Mouse (Mus musculus) hindbrain, embryonic 16.5 days (tissue): Measurements from ENCODE around the gene Fhl3. TPM values are rescaled to one million over a fixed set of nuclear protein-coding genes. Genes with fewer than 3 reads are reported as not detected.
A peak's percentile ranks its signal among the peaks of the same experiment; 100 is the strongest.

Source experiments
- ATAC-seq: fragments of 200-750 bp; cut with Nextera tagmentation; 2 replicates; pipeline ENCODE4 v1.8.0; 2017; ENCODE audit warnings: moderate TSS enrichment, moderate library complexity
- H3K27ac ChIP-seq: fragments of 300-500 bp; sonication (generic); 2 replicates; pipeline ENCODE4 v1.5.1; 2014; ENCODE audit warnings: low read depth, mild to moderate bottlenecking, control low read depth, low read length, moderate library complexity
- H3K27me3 ChIP-seq: fragments of 300-500 bp; sonication (generic); replicated peaks from 2 replicates; pipeline ENCODE4 v1.6.1; 2014; ENCODE audit warnings: low read length; ENCODE audit not compliant: control insufficient read depth, insufficient read depth
- H3K36me3 ChIP-seq: fragments of 300-500 bp; sonication (generic); 2 replicates; pipeline ENCODE4 v1.6.1; 2014; ENCODE audit warnings: mild to moderate bottlenecking, low read length, moderate library complexity, mixed read lengths; ENCODE audit not compliant: control insufficient read depth, insufficient read depth
- H3K4me1 ChIP-seq: fragments of 300-500 bp; sonication (generic); 2 replicates; pipeline ENCODE4 v1.6.1; 2014; ENCODE audit warnings: low read depth, low read length; ENCODE audit not compliant: control insufficient read depth, insufficient read depth
- H3K4me2 ChIP-seq: fragments of 300-500 bp; sonication (generic); 2 replicates; pipeline ENCODE4 v1.6.1; 2014; ENCODE audit warnings: mild to moderate bottlenecking, low read length, control low read depth, moderate library complexity
- H3K4me3 ChIP-seq: fragments of 300-500 bp; sonication (generic); 2 replicates; pipeline ENCODE4 v1.5.1; 2014; ENCODE audit warnings: mild to moderate bottlenecking, low read length, control low read depth, moderate library complexity
- H3K9ac ChIP-seq: fragments of 300-500 bp; sonication (generic); 2 replicates; pipeline ENCODE4 v1.6.1; 2014; ENCODE audit warnings: low read depth, mild to moderate bottlenecking, control low read depth, low read length, moderate library complexity
- H3K9me3 ChIP-seq: fragments of 300-500 bp; sonication (generic); 2 replicates; pipeline ENCODE4 v1.6.1; 2014; ENCODE audit warnings: mild to moderate bottlenecking, low read length, moderate library complexity; ENCODE audit not compliant: control insufficient read depth
- WGBS: fragments of 180-500 bp; shearing (Covaris S2); extraction: QIAGEN DNeasy Blood & Tissue Kit; methylation state at CpG from one replicate; pipeline ENCODE4 v1.1.7; 2014; 5-methylcytosine and 5-hydroxymethylcytosine counted together
- polyA plus RNA-seq: library from polyadenylated mRNA; unstranded; fragments of >200 nt; fragmentation: Nextera tagmentation; extraction: Ambion mirVana; gene quantifications from 2 replicates; pipeline ENCODE4 v1.2.1, GENCODE M21; 2015

The Fhl3 gene
- polyA plus RNA-seq, 1 experiment from 2014 or later = 1.5 TPM

GRCm38 (mm10) chr4:124663034-124663433, 37.5 kb upstream of the Fhl3 start:
- H3K4me3 ChIP-seq = no peak overlapping the region
- no peak overlapping the region for H3K4me2 ChIP-seq
- WGBS = 66% methylated on average over 3 of the region's 3 CpGs
- no peak overlapping the region for H3K27ac ChIP-seq
- peaks cover 21% of the 10 kb centered on the region for H3K4me1 ChIP-seq
- H3K9ac ChIP-seq = no peak overlapping the region
- H3K36me3 ChIP-seq = no peaks in the 10 kb centered on the region
- ATAC-seq = no peak
- H3K27me3 ChIP-seq = peaks cover 54% of the 10 kb centered on the region
- no peaks in the 10 kb centered on the region for H3K9me3 ChIP-seq

DNA sequence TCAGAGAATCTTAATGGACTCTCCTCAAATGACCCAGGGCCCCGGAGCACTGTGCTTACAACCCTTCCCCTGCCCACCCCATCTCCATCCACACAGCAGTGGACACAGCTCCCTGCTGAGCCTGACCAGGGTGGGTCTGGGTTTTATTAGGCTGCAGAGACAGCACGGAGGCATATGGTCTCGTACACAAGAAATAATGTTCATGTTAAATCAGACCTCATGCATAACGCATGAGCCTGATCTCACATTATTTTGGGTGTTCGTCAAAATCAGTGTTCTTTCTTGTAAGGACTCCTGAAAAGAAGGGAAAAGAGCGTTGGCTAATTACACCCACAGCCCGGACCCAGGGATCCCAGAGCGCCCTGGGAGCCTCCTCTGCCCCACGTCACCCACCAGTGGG, 36.3 kb upstream of the Fhl3 start:
- no peak overlapping the region for H3K9ac ChIP-seq
- peaks cover 17% of the 10 kb centered on the region for H3K4me1 ChIP-seq
- H3K4me2 ChIP-seq = no peak overlapping the region
- 46% methylated on average over 9 of the region's 9 CpGs for WGBS
- H3K4me3 ChIP-seq = no peak overlapping the region
- H3K9me3 ChIP-seq = no peaks in the 10 kb centered on the region
- no peak for ATAC-seq
- no peak overlapping the region for H3K27ac ChIP-seq
- H3K36me3 ChIP-seq = no peaks in the 10 kb centered on the region
- H3K27me3 ChIP-seq = peaks cover 47% of the 10 kb centered on the region

DNA sequence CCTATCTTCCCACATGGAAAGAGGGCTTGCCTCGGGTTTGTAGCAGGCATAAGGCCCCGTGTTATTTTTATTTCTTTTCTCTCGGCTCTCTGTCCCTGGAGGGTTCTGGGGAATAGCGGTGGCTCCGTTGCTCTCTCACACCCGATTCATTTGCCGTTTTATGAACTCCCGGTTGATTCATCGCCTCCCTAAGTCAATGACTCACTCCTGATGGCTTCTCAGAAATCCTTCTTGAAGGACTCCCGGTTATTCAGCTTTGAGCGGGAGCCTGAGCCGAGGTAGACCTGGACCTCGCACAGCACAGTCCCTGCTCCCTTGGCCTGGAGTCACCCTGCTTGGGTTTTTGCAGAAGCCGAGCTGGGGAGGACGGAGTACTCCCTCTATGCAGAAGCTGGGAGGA, 35.9 kb upstream of the Fhl3 start:
- no peak overlapping the region for H3K4me2 ChIP-seq
- no peaks in the 10 kb centered on the region for H3K9me3 ChIP-seq
- ATAC-seq = no peak
- peaks cover 12% of the 10 kb centered on the region for H3K4me1 ChIP-seq
- H3K4me3 ChIP-seq = no peak overlapping the region
- no peaks in the 10 kb centered on the region for H3K36me3 ChIP-seq
- WGBS = 54% methylated on average over 15 of the region's 15 CpGs
- no peak overlapping the region for H3K9ac ChIP-seq
- H3K27ac ChIP-seq = no peak overlapping the region
- peaks cover 47% of the 10 kb centered on the region for H3K27me3 ChIP-seq

DNA sequence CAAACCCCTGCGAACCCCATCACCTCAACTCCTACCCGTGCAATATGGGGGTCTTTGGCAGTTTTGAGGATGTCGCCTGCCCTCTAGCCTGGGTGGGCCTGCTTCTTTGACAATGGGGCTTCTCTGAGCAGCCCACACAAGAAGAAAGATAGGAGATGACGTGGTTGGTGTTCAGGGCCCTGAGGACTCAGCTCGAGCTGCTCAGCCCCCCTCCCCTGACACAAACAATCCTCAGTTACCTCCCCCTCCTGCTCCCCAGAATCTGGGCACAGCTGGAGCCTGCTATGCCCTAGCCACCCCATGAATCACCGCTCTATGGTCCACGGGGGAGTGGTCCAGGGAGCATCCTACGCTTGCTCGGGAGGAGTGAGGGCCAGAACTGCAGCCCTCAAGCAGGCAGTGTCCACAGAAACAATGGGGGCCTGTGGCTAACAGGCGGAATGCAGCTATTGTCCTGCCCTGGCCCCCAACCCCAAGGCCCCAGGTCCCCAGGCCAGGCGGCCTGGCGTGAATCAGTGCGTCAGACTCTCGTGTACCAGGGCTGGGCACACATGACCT, 32.9 kb upstream of the Fhl3 start:
- WGBS = 26% methylated on average over 14 of the region's 14 CpGs
- no peak overlapping the region for H3K4me2 ChIP-seq
- no peaks in the 10 kb centered on the region for H3K9me3 ChIP-seq
- H3K4me3 ChIP-seq = no peak overlapping the region
- no peak overlapping the region; the same call in 1 of the 2 replicates for H3K9ac ChIP-seq
- no peak for ATAC-seq
- no peak overlapping the region for H3K27ac ChIP-seq
- H3K4me1 ChIP-seq = peaks cover 19% of the 10 kb centered on the region
- no peaks in the 10 kb centered on the region for H3K36me3 ChIP-seq
- peaks cover 35% of the 10 kb centered on the region for H3K27me3 ChIP-seq

DNA sequence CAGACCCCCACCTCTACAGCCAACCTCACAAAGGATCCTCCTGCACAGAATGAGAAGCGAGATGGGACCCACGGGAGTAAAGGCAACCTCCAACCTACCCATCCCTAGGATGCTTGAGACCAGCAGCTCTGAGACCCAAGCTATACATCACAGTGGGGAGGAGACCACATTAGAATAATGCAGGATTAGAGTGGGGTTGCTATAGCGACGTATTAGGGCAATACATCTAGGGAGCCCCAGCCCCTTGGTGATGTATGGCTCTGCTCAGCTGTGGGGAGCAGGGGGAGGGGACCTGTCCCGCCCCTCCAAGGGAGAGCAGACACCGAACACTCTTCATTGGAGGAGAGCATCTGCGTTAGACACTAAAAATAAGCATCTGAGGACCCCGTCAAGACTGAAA, 32.4 kb upstream of the Fhl3 start:
- no peaks in the 10 kb centered on the region for H3K36me3 ChIP-seq
- no peak overlapping the region for H3K4me3 ChIP-seq
- peaks cover 25% of the 10 kb centered on the region for H3K4me1 ChIP-seq
- 15% methylated on average over 7 of the region's 8 CpGs for WGBS
- H3K27me3 ChIP-seq = peaks cover 29% of the 10 kb centered on the region
- ATAC-seq = 0 out of 2 replicates have a peak, but pooled peaks have one; percentile 22
- no peak overlapping the region for H3K4me2 ChIP-seq
- no peak overlapping the region for H3K9ac ChIP-seq
- H3K9me3 ChIP-seq = no peaks in the 10 kb centered on the region
- no peak overlapping the region for H3K27ac ChIP-seq

DNA sequence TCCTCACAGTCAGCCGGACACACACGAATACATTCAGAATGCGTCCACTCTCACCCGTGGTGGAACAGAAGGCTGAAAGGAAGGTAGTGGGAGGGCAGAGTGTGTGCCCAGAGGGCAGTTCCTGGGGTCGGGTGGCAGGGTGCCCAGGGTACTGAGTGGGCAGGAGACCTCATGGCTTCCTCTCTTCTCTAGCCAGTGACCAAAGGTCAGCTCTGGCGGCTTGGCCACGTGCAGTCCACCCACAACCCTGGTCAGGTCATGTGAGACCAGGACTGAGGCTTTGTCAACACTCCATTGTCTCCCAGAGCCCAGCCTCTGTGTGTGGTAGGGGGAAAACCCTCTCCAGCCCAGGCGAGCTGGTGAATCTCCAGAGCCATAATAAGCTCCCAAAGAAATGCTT, 30.3 kb upstream of the Fhl3 start:
- Histone ChIP-seq H3K4me3 (no peak overlapping the region), H3K4me1 (peaks cover 33% of the 10 kb centered on the region)

DNA sequence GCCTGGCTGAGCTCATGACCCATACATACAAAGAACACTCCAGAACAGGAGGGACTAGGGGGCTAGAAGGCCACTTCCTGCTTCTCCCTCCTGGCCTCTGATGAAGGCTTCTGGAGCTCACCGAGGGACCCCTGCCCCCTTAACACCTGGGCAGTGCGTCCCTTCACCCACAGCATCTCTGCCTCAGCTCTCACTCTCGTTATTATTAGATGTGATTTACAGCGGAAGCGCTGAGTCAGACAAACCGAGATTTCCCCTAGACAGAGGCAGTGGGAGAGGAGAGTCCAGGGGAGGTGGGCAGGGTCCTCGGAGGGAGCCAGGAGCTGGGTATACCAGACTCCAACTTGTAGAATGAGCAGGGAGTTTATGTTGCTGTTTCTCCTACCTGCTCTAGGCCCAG, 28.9 kb upstream of the Fhl3 start:
- Histone ChIP-seq H3K4me2 (no peak overlapping the region), H3K9me3 (no peaks in the 10 kb centered on the region), H3K27me3 (peaks cover 17% of the 10 kb centered on the region), H3K4me3 (no peak overlapping the region), H3K27ac (no peak overlapping the region), H3K36me3 (no peaks in the 10 kb centered on the region), H3K9ac (no peak overlapping the region), H3K4me1 (peaks cover 33% of the 10 kb centered on the region)
- WGBS = 37% methylated on average over 7 of the region's 7 CpGs
- no peak for ATAC-seq

More for the DNA sequence above, 30.3 kb upstream of the Fhl3 start:
- Histone ChIP-seq H3K27me3 (peaks cover 22% of the 10 kb centered on the region), H3K9me3 (no peaks in the 10 kb centered on the region), H3K27ac (no peak overlapping the region), H3K4me2 (no peak overlapping the region), H3K9ac (no peak overlapping the region), H3K36me3 (no peaks in the 10 kb centered on the region)
- ATAC-seq = no peak
- 59% methylated on average over 8 of the region's 8 CpGs for whole genome bisulfite sequencing

GRCm38 (mm10) chr4:124672347-124673320, 27.9 kb upstream of the Fhl3 start:
- peak; percentile 54 for ATAC-seq
- Histone ChIP-seq H3K27me3 (peaks cover 6% of the 10 kb centered on the region; the same call in 1 of the 2 replicates), H3K9me3 (no peaks in the 10 kb centered on the region), H3K4me2 (peak overlapping the region; percentile 50), H3K4me3 (peak overlapping the region; percentile 17), H3K4me1 (peaks cover 31% of the 10 kb centered on the region), H3K36me3 (peaks cover 1% of the 10 kb centered on the region; the same call in 1 of the 2 replicates), H3K9ac (peak overlapping the region; percentile 8), H3K27ac (peak overlapping the region; percentile 1; the same call in 1 of the 2 replicates)
- 2% methylated on average over 29 of the region's 31 CpGs for WGBS

DNA sequence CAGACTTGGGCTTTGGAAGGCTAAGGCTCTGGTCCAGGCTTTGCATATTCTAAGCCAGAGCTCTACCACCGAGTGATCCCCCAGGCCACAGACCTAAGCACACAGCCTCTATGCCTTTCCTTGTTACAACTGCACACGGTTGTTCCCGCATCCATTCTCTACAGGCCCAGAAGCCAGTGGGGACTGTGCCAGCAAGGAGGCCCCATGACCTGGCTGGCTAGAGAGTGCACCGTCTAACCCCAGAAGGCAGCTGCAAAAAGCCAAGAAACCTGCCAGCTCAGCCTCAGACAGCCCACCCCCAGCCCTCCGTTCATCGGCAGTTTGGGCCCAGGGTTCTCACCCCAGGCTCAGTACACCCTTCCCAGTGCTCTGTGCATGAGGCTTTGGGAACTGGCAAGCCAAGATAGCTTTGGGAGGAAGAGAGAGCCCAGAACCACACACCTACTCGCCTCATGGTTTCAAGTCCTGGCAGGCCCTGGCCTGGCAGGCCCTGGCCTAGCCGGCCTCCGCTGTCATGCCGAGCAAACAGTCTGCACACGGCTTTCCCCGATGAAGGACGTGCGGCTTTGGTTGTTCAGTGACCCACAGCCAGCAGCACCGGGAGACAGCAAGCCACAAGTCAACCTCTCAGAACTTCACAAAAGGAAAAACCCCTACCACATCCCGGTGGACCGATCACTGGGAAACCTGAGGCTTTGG, 26.0 kb upstream of the Fhl3 start:
- Histone ChIP-seq H3K4me1 (peaks cover 25% of the 10 kb centered on the region), H3K36me3 (peaks cover 11% of the 10 kb centered on the region), H3K4me3 (no peak overlapping the region), H3K9me3 (no peaks in the 10 kb centered on the region), H3K4me2 (no peak overlapping the region), H3K9ac (no peak overlapping the region), H3K27ac (no peak overlapping the region), H3K27me3 (peaks cover 4% of the 10 kb centered on the region; the same call in 1 of the 2 replicates)
- 0 out of 2 replicates have a peak, but pooled peaks have one; percentile 3 for ATAC-seq
- 45% methylated on average over 17 of the region's 17 CpGs for WGBS
